Mouse (Mus musculus) urinary bladder, adult 18-20 months (tissue): Measurements from ENCODE around the gene Mapk9.

Source experiments
- DNase-seq, 2 experiments: peaks; one replicate each; pipeline ENCODE4 v3.0.0; 2022; ENCODE audit warnings: low spot score in 2 of 2, mixed read lengths in 2 of 2

The Mapk9 gene

DNA sequence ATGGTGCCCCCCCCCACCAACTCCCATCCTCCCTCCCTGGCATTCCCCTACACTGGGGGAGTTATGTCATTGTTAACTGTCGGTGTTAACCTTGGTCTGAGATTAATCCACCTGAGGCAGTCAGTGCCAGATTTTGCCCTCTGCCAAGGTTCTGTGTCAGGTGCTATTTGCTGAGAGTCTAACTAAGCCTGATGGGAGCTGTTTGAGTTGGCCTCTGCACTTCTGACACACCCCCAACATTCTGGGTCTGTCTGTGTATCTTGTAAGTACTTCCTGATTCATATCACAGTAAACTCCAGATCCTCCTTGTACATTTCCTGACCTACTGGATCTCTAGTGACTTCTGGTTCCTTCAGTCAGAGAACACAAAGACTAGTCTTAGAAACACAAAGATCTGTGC is 5.9 kb upstream of the Mapk9 start:
- DNase-seq, result peak in 1 of 2 experiments; percentile 20

DNA sequence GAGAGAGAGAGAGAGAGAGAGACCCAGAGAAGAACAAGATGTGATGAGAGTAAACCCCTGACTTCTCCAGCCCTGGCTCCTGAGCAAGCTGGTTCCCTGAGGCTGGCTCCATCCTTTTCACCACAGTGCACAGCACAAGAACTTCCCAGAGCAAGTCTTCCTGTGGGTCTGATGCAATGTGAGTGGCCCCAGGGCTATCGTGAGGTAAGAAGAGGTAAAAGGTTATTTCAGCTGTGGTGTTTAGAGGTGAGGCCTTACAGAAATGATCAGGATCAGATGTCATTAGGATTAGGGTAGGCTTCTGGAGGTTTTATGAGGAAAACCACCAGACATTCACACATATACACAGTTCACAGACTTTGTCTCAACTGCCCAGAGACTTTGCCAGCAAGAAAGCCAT is 4.7 kb upstream of the Mapk9 start:
- DNase-seq, result no peak

DNA sequence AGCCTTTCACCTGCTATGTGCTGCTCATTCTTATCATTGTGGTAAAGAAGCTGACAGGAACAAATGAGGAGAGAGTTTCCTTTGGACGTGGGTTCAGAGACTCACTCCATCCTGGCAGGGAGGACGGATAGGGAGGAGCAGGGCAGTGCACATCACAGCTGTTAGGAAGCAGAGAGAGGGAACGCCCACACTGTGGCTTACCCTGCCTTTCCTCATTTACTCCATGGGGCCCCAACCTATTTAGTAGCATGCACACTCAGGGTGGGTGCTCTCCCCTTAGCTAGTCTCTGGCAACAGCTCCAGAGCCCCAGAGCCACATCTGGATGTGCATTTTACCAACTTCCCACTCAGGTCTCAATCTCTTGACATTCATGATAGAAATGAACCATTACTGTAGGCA is 3.8 kb upstream of the Mapk9 start:
- DNase-seq, result no peak

DNA sequence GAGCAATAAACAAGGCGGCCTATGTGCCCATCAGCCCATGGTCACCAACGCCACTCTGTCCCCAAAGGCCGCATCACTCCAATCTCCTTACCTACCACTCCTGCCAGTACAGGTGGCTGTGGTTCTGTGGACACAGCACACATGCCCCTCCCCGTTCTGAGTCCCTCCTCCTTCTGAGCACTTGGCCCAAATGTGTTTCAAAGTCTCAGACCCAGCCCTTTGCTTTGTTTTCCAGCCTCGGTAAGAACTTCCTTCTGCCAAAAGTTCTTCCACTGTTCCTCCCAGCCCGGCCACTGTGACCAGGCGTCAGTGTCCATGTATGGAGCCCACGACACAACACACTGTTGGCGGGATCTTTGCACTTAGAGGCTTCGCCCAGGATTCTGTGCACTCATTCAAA is 2.2 kb upstream of the Mapk9 start:
- no peak for DNase-seq

DNA sequence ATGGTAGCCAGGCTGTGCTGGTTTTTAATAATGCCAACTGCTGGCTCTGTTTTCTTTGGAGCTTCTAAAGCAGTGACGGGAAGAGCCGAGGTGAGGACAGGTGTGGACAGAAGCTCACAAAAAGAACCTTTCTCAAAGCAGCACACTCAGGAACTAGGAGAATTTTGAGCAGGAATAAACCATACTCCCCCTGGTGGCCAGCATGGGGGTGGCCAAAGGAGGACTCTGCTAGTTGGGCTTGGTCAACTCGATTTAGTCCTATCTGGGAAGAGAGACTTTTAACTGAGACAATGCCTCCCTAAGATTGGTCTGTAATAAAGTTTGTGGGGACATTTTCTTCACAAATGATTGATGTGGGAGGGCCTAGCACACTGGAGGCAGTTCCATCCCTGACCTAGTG is 1.6 kb upstream of the Mapk9 start:
- peak; percentile 38 to 53 for DNase-seq

DNA sequence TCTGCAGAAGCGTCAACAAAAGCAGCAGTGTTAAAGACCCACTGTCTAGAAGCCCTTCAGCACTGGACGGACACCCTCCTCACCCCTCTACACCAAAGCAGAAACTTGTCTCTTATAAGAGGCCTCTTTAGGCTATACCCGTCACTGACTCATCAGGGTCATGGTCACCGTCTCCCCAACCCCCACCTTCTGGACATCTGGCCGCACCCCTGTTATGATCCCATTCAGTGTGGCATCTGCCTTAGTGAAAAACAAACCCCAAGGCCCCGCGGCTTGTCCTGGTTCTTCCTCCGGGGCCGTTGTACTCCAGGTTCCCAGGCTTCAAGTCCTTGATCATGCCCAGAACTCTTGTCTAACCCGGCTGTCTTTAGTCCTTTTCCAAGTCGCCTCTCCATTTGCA is 593 bp upstream of the Mapk9 start:
- DNase-seq, result no peak

DNA sequence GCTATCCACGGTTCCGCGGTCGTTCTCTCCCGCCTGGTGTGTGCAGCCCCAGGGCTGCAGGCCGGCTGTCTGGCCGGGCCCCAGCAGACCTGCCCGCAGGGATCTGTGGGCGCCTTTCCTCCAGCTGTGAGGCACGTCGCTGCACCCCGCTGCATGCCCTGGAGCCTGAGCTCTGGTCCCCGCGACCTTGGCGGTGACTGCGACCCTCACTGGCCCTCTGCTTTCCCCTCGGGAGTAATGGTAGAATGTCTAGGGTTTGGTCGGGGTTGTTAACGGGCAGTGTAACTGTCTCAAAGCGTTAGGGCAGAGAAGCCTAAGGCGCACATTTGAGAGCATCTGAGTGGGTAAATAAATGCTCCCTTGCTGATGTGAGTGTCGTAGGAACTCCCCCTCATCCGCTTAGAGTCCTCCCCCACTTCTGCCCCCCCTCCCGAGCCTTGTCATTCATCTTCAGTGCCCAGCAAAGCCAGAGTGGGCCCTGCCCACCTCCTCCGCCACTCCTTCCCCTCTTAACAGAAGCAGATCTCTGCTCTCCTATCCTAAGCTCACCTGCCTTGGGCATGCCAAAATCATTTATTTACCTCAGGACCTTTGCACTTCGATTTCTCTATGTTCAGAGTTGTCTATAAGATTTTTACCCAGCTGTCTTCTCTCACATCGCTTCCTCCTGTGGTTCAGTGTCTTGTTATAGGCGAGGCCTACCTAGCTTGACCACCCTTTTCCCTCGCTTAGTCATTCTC is 690 bp downstream of the Mapk9 start:
- peak in 1 of 2 experiments; percentile 61 for DNase-seq

DNA sequence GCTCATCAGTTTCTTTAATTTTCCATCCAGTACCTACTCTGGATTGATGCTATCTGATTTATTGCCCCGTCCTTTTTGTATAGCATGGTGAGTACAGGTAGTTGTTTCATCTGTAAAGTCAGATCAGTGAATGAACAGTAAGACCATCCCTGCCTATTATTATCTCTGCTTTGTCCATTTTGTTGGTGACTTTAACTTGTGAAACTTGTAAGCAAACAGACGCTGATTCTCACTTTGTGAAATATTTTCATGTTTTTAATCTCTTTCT is 1.2 kb downstream of the Mapk9 start:
- no peak for DNase-seq

DNA sequence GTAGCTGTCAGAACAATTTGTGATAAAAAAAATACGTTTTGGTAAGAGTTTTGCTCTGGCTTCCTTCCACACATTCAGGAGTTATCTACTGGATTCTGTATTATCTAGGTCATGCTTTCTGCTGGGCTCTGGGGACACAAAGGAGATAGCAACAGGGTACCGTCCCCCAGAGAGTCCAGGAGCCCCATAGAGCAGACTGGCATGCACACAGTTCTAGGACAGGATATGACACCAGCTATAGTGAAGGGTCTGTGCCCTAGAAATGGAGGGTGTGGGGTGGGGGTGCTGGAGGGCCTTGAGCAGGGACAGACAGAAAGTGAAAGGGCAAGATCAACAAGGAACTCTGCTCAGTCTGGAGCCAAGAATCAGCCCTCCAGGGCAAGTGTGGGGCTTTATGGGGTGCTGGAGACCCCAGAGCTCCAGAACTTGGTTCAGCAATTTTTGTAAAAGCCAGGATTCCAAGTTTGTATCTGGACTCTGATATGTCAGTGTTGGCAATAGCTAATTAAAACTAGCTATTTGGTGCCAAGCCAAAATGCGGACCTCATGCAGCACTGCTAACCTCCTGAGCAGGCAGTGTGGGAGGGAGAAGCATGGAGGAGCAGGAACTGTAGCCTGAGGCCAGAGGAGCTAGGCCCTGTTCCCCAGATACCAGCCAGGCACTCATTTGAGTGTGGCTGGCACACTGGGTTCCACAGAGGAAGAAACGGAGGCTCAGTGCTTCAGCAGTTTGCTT is 1.7 kb downstream of the Mapk9 start:
- DNase-seq, result no peak

DNA sequence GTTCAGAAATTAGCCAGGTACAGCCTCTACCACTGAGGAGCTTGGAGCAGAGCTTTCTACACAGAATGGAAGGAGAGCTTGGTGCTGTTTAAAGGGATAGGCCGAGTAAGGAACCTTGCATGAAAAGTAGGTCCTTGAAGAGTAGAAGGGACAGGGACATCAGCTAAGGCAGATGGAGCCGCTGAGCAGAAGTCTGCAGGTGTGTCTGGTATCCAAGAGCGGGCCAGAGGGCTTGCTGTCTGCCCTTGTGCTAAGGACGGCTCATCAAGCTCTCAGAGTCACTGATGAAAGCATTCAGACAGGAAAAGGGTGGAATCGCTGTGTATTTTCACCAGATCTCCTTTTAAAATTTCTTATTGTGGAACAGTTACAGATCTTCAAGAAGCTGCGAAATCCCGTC is 3.8 kb downstream of the Mapk9 start:
- no peak for DNase-seq

DNA sequence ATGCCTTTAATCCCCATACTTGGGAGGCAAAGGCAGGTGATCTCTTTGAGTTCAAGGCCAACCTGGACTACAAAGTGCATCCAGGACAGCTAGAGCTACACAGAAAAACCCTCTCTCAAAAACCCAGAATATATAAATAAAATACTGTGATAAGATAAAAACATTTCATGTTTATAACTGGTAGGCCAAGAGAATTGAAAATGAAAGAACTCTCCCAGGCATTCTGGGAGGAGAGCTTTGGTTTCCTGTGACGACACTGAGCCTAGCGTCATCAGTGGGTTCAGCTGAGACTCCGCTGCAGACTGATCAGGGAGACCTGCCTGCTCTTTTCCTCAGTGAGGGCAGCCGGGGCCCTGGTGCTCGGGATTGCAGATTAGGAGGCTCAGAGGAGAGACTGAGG is 8.6 kb downstream of the Mapk9 start:
- DNase-seq, result no peak

DNA sequence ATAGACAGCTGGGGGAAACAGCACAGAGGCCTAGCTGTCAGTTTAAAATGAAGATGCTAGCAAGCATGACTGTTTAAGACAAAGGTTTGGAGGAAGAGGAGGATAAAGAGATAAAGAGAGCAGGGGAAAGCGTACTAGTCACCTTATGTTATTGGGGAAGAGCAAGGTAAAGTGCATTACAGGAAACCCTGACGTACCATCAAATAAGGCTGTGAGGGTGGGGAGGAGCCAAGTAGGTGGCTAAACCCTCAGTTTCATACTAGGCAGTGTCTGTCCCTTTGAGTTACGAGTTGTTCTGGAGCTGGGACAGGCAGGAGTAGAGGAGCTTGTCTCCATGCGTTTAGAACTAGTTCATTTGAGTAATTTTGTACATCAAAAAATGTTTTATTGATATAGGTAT is 14.6 kb downstream of the Mapk9 start:
- no peak for DNase-seq

- DNase-seq, result no peak
These were observed 17.4 kb downstream of the Mapk9 start for GRCm38 (mm10) chr11:49863926-49864325.

DNA sequence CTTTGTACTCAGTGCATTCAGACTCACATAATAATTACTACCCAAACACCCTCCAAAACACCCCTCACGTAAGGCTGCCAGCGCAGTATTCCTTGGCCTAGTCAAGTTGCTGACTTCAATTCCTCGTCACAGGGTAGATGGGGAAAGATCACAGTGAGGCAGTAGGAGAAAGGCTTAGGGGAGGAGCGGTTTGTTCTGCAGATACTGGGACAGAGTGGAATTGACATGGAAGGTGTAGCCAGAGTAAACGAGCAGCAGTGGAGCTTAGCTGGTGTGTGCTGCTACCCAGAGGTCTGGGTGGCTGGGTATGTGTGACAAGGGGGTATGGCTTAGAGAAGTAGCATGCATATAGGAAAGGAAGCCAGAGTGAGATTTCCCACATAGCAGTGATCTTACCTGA is 20.8 kb downstream of the Mapk9 start:
- no peak for DNase-seq

- peak in 1 of 2 experiments; percentile 19 for DNase-seq
These were observed 23.2 kb downstream of the Mapk9 start for GRCm38 (mm10) chr11:49869762-49870161.

DNA sequence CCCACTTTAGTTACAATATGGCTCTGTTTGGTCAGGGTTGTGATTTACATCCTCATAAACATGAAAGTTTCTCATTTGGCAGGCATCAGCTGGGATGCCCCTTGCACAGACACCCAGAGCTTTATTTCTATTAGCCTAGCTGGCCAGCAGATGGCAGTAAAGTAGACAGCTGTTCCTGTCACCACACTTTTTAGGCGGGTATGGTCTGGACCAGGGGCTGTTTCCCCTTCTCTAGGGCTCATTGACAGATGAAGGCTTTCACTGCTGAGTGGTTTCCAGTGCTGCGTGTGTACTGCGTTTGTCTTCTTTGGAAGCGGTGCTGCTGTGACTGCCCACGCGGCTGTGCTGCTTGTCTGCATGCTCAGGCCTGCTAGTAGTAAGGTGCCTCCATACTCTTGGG is 25.4 kb downstream of the Mapk9 start:
- peak in 1 of 2 experiments; percentile 27 for DNase-seq

DNA sequence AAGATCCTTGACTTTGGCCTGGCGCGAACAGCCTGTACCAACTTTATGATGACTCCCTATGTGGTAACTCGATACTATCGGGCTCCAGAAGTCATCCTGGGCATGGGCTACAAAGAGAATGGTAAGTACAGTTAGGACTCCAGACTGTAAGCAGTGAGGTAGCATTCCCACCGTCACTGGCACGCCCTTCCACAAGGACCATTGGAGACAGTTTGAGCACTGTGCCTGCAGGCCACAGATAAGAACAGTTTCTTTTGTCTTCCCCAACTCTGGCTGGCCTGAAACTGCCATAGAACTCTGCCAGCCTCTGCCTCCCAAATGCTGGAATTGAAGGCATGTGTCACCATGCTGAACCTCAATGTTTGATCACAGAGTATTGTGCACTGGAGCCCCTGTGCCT is 26.2 kb downstream of the Mapk9 start:
- DNase-seq, result no peak

- no peak for DNase-seq
These were observed 30.6 kb downstream of the Mapk9 start for GRCm38 (mm10) chr11:49876948-49877817.

- DNase-seq, result no peak
These were observed 33.5 kb downstream of the Mapk9 start for GRCm38 (mm10) chr11:49879950-49880642.

DNA sequence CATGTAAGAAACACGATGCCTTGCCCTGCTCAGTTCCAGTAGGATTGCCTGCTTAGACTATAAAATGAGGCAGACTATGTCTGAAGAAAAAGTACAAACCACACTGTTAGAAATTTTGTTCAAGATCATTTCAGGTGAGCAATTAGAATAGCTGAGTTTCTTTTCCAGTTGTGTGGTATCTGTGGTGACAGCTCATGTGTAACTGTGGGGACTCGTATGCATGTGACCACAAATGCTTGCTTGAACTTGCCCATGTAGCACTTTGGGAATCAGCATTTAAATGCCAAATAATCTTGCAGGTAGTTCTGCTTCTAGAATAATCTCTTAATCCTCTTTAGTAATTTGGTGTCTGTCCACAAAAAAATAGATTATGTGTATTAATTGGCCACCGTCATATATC is 36.8 kb downstream of the Mapk9 start:
- DNase-seq, result no peak

- no peak for DNase-seq
These were observed 41.9 kb downstream of the Mapk9 start for GRCm38 (mm10) chr11:49888469-49888868.

GRCm38 (mm10) chr11:49891993-49892392 is 45.4 kb downstream of the Mapk9 start:
- DNase-seq, result no peak
